9 mouse cellular contexts compared by ENCODE assay signal in genomic region chr9:28084273-28084726, GRCm38 (mm10).
DNase-seq lines count a peak whose midpoint lies in the region; ATAC-seq lines count a peak whose summit lies in the region.
"Had no signal": no experiment of that assay in that cellular context is flagged by ENCODE, and none has a peak within 500 bp of the region (broad histone marks: within the 10 kb centered on the region; RNA-seq: fewer than 3 reads in every experiment).

No protein-coding gene starts in this region.

- H3K4me3 ChIP-seq in kidney, embryonic 14.5 days (ENCODE audit: low read length), result no peak overlapping the region
- no peak overlapping the region for H3K4me3 ChIP-seq in hindbrain, embryonic 10.5 days
- no peak overlapping the region for H3K4me3 ChIP-seq in midbrain, embryonic 13.5 days (replicated peaks)
- H3K4me3 ChIP-seq: embryonic facial prominence, embryonic 15.5 days had no signal

- H3K9ac ChIP-seq in kidney, embryonic 14.5 days (ENCODE audit: low read depth, low read length), result no peak overlapping the region
- H3K9ac ChIP-seq in midbrain, embryonic 13.5 days (replicated peaks), result no peak overlapping the region
- H3K9ac ChIP-seq: embryonic facial prominence, embryonic 15.5 days had no signal

- peak; percentile 70; the same call in 1 of the 2 replicates for ATAC-seq in kidney, embryonic 14.5 days (ENCODE audit: low FRiP score, low TSS enrichment)
- ATAC-seq in midbrain, embryonic 13.5 days, result peak; percentile 83

- H3K4me1 ChIP-seq in kidney, embryonic 14.5 days (ENCODE audit: control insufficient read depth, insufficient read depth, low read length), result 0 out of 2 replicates have a peak, but pooled peaks cover 5% of the 10 kb centered on the region
- peaks cover 21% of the 10 kb centered on the region for H3K4me1 ChIP-seq in hindbrain, embryonic 10.5 days (replicated peaks)
- H3K4me1 ChIP-seq in midbrain, embryonic 13.5 days (replicated peaks), result peaks cover 12% of the 10 kb centered on the region
- H3K4me1 ChIP-seq: embryonic facial prominence, embryonic 15.5 days had no signal

- H3K36me3 ChIP-seq in kidney, embryonic 14.5 days (ENCODE audit: control insufficient read depth, insufficient read depth, low read length), result no peaks in the 10 kb centered on the region
- H3K36me3 ChIP-seq in hindbrain, embryonic 10.5 days, result no peaks in the 10 kb centered on the region
- H3K36me3 ChIP-seq in midbrain, embryonic 13.5 days, result no peaks in the 10 kb centered on the region
- H3K36me3 ChIP-seq: embryonic facial prominence, embryonic 15.5 days had no signal

- H3K27ac ChIP-seq in kidney, embryonic 14.5 days (ENCODE audit: low read depth, low read length), result no peak overlapping the region
- peak overlapping the region; percentile 62 for H3K27ac ChIP-seq in hindbrain, embryonic 10.5 days
- no peak overlapping the region for H3K27ac ChIP-seq in midbrain, embryonic 13.5 days
- H3K27ac ChIP-seq: embryonic facial prominence, embryonic 15.5 days had no signal

- no peaks in the 10 kb centered on the region for H3K27me3 ChIP-seq in kidney, embryonic 14.5 days (ENCODE audit: control insufficient read depth, insufficient read depth, low read length)
- H3K27me3 ChIP-seq in hindbrain, embryonic 10.5 days (ENCODE audit: insufficient read depth, poor library complexity, severe bottlenecking), result no peaks in the 10 kb centered on the region
- no peaks in the 10 kb centered on the region for H3K27me3 ChIP-seq in midbrain, embryonic 13.5 days
- H3K27me3 ChIP-seq: embryonic facial prominence, embryonic 15.5 days had no signal

- no peak for DNase-seq in kidney, adult 18-20 months
- DNase-seq in embryo, embryonic 10 days (ENCODE audit: low spot score), result peak; percentile 13
- peak; percentile 7 for DNase-seq in hindbrain, embryonic 10.5 days (ENCODE audit: low spot score)
- no peak for DNase-seq in thymus, postnatal 0 days (ENCODE audit: low spot score)
- DNase-seq in thymus, postnatal 4 days, result no peak
- DNase-seq in adrenal gland, adult (ENCODE audit: inconsistent age in 2 of 2, low spot score in 1 of 2), result no peak

- 28% methylated on average over 2 of the region's 2 CpGs for WGBS in kidney, embryonic 14.5 days
- 9% methylated on average over 2 of the region's 2 CpGs for WGBS in hindbrain, embryonic 10.5 days
- 0% methylated on average over 2 of the region's 2 CpGs for WGBS in midbrain, embryonic 13.5 days

- H3K4me2 ChIP-seq in kidney, embryonic 14.5 days (replicated peaks; ENCODE audit: low read depth, low read length), result no peak overlapping the region
- no peak overlapping the region for H3K4me2 ChIP-seq in midbrain, embryonic 13.5 days (replicated peaks)
- H3K4me2 ChIP-seq: embryonic facial prominence, embryonic 15.5 days had no signal

- H3K9me3 ChIP-seq in kidney, embryonic 14.5 days (ENCODE audit: control insufficient read depth, low read length), result no peaks in the 10 kb centered on the region
- H3K9me3 ChIP-seq in hindbrain, embryonic 10.5 days, result no peaks in the 10 kb centered on the region
- H3K9me3 ChIP-seq in midbrain, embryonic 13.5 days, result no peaks in the 10 kb centered on the region
- H3K9me3 ChIP-seq: embryonic facial prominence, embryonic 15.5 days had no signal

Comparison
In these comparisons a context has a peak if more than half of its experiments do, and no peak if none do; other contexts are left out.
1. DNase-seq: peak in embryo, embryonic 10 days (single experiment) and hindbrain, embryonic 10.5 days (single experiment); none in kidney, adult 18-20 months (single experiment), thymus, postnatal 0 days (single experiment), thymus, postnatal 4 days (single experiment) and adrenal gland, adult (0 of 2).